Mouse (Mus musculus): ENCODE results near the gene Crtc2. TPM values are rescaled to one million over a fixed set of nuclear protein-coding genes. Genes with fewer than 3 reads are reported as not detected.
"Not testable (repeated sequence)": the region's sequence is repeated elsewhere in the genome, so short reads cannot be mapped to it uniquely, and the experiment has no call there.

Gene Crtc2
- polyA plus RNA-seq, 1 experiment from 2014 or later: 23.7 TPM

DNA sequence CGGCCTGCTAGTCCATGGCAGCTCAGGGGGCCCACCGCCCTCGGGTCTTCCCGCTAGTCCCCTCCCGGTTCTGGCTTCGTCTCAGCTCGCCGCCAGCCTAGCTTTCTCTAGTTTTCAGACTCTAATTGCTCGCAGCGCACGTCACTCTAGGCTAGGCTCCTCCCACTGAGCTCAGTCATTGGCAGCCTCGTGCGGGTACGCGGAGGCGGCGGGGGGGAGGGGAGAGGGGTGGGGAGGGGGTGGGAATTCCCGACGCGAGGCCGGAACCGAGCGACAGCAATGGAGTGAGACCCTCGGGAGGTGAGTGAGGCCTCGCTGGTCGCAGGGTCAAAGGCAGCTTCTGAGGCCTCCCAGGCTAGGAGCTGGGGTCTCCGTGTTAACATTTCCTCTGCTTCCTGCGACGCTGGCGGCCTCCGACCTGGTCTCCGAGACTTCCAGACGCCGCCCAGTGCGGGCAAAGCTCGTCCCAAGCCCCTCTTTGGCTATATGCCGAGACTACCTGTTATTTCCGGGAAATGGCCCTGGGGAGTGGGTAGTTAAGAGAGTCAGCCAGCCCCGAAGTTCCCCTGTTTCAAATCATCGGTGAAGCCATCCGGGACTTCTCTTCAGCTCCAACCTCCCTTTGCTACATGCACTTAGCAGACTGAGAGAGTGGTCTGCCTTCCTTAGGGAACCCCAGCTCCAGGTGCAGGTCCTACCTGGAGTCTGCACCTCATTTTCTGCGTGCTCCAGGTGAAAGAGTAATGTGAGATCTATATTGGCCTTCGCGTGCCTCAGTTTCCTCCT is 5.8 kb upstream of the Crtc2 start, which contains the start of gene Slc39a1:
Gene Slc39a1, plus strand, starts transcription at position 213 of the 786 bp plus-strand sequence.
- WGBS: under 1% methylated on average over 42 of the region's 44 CpGs
- peak; percentile 99 for DNase-seq (ENCODE audit: low spot score)
- H3K36me3 ChIP-seq (ENCODE audit: insufficient read depth, low read length): peaks cover 9% of the 10 kb centered on the region; the same call in 1 of the 2 replicates
- peak within 1 kb of the TSS; percentile 65 for H3K4me3 ChIP-seq (replicated peaks; ENCODE audit: low read depth, low read length)
- 0 out of 2 replicates have a peak, but pooled peaks cover 4% of the 10 kb centered on the region for H3K4me1 ChIP-seq (replicated peaks; ENCODE audit: insufficient read depth, low read length)
- peak within 1 kb of the TSS; percentile 76 for H3K9ac ChIP-seq (ENCODE audit: low read depth, low read length)
- H3K9me3 ChIP-seq (replicated peaks; ENCODE audit: low read length): no peaks in the 10 kb centered on the region
- H3K4me2 ChIP-seq (ENCODE audit: low read length): peak within 1 kb of the TSS; percentile 70
- ATAC-seq (replicated peaks; ENCODE audit: low FRiP score, low read depth): peak; percentile 93
- H3K27me3 ChIP-seq (ENCODE audit: insufficient read depth, low read length): no peaks in the 10 kb centered on the region
- TF ChIP-seq CTCF (IDR thresholded peaks at IDR 0.05; ENCODE audit: low read depth): no peak
- peak within 1 kb of the TSS; percentile 97 for H3K27ac ChIP-seq

DNA sequence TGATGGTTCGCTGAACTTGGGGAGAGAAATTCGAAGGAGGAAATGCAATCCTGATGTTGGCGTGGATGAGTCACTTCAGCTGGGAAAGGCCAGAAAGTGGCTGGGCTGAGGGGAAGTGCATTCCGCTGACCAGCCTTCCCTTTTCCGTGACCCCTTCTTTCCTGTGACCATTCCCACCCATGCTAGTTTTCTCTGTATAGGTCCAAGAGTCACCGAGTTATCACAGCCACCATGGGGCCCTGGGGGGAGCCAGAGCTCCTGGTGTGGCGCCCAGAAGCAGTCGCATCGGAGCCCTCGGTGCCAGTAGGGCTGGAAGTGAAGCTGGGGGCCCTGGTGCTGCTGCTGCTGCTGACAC is 5.2 kb upstream of the Crtc2 start:
- WGBS: 3% methylated on average over 10 of the region's 10 CpGs
- Histone ChIP-seq H3K27me3 (ENCODE audit: insufficient read depth, low read length) (no peaks in the 10 kb centered on the region), H3K4me3 (replicated peaks; ENCODE audit: low read depth, low read length) (peak overlapping the region; percentile 65), H3K27ac (peak overlapping the region; percentile 97), H3K4me1 (replicated peaks; ENCODE audit: insufficient read depth, low read length) (0 out of 2 replicates have a peak, but pooled peaks cover 4% of the 10 kb centered on the region), H3K4me2 (ENCODE audit: low read length) (peak overlapping the region; percentile 70), H3K9me3 (replicated peaks; ENCODE audit: low read length) (no peaks in the 10 kb centered on the region), H3K9ac (ENCODE audit: low read depth, low read length) (peak overlapping the region; percentile 76), H3K36me3 (ENCODE audit: insufficient read depth, low read length) (peaks cover 9% of the 10 kb centered on the region; the same call in 1 of the 2 replicates)
- peak; percentile 80 for DNase-seq (ENCODE audit: low spot score)
- no peak for TF ChIP-seq CTCF (IDR thresholded peaks at IDR 0.05; ENCODE audit: low read depth)
- peak; percentile 33; the same call in 1 of the 2 replicates for ATAC-seq (replicated peaks; ENCODE audit: low FRiP score, low read depth)

DNA sequence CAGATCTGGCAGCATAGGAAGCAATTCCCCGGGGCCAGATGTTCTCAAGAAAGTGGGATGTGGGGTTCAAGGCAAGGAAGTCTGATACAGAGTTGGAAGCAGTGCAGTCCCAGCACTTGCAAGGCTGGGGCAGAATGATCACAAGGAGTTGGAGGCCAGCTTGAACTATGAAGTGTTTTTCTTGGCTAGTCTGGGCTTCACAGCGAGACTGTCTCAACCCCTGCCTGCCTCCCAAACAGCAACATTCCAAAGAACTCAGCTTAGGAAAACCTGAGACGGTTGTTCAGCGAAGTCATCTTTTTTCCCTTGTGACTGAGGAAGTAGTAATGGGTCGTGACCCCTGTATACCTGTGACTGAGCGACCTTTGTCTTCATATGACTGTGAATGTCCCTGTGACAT is 3.2 kb upstream of the Crtc2 start:
- H3K9me3 ChIP-seq (replicated peaks; ENCODE audit: low read length): no peaks in the 10 kb centered on the region
- WGBS: 67% methylated on average over 6 of the region's 6 CpGs
- no peak for ATAC-seq (replicated peaks; ENCODE audit: low FRiP score, low read depth)
- peaks cover 9% of the 10 kb centered on the region; the same call in 1 of the 2 replicates for H3K36me3 ChIP-seq (ENCODE audit: insufficient read depth, low read length)
- H3K4me2 ChIP-seq (ENCODE audit: low read length): no peak overlapping the region
- 0 out of 2 replicates have a peak, but pooled peaks cover 10% of the 10 kb centered on the region for H3K4me1 ChIP-seq (replicated peaks; ENCODE audit: insufficient read depth, low read length)
- no peak overlapping the region for H3K9ac ChIP-seq (ENCODE audit: low read depth, low read length)
- H3K27me3 ChIP-seq (ENCODE audit: insufficient read depth, low read length): no peaks in the 10 kb centered on the region
- TF ChIP-seq CTCF (IDR thresholded peaks at IDR 0.05; ENCODE audit: low read depth): no peak
- H3K4me3 ChIP-seq (replicated peaks; ENCODE audit: low read depth, low read length): no peak overlapping the region
- H3K27ac ChIP-seq: no peak overlapping the region
- peak; percentile 22 for DNase-seq (ENCODE audit: low spot score)

DNA sequence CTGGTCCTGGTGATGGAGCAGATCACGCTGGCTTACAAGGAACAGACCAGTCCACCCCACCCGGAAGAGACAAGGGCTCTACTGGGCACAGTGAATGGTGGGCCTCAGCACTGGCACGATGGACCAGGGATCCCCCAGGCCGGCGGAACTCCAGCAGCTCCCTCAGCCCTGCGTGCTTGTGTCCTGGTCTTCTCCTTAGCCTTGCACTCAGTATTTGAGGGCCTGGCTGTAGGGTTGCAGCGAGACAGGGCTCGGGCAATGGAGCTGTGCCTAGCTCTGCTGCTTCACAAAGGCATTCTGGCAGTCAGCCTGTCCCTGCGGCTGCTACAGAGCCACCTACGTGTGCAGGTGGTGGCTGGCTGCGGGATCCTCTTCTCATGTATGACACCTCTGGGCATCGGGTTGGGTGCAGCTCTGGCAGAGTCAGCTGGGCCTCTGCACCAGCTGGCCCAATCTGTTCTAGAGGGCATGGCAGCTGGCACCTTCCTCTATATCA is 2.2 kb upstream of the Crtc2 start:
- WGBS: 97% methylated on average over 8 of the region's 12 CpGs
- H3K9me3 ChIP-seq (replicated peaks; ENCODE audit: low read length): not testable (repeated sequence)

DNA sequence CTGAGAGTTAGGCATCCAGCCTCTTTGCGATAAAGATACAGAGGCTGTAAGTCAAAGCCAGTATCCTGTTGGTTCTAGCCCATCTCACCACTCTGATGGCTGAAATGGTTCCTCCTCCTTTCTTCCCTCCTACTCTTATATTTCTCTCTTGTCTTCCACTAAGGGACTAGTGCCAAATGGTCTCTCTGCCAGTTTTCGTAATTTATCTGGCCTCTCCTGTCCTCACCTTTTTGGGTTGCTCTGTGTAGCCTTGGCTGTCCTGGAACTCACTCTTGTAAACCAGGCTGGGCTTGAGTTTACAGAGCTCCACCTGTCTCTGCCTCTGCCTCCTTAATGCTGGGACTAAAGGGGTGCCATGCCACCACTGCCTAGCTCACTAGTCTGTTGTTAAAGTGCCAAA is 1.3 kb upstream of the Crtc2 start:
- H3K27ac ChIP-seq; H3K4me3 ChIP-seq (replicated peaks; ENCODE audit: low read depth, low read length); H3K4me1 ChIP-seq (replicated peaks; ENCODE audit: insufficient read depth, low read length); DNase-seq (ENCODE audit: low spot score); H3K9ac ChIP-seq (ENCODE audit: low read depth, low read length); H3K9me3 ChIP-seq (replicated peaks; ENCODE audit: low read length); H3K4me2 ChIP-seq (ENCODE audit: low read length); H3K27me3 ChIP-seq (ENCODE audit: insufficient read depth, low read length); ATAC-seq (replicated peaks; ENCODE audit: low FRiP score, low read depth): not testable (repeated sequence)
- WGBS: 91% methylated on average over 2 of the region's 2 CpGs
- peaks cover 16% of the 10 kb centered on the region; the same call in 1 of the 2 replicates for H3K36me3 ChIP-seq (ENCODE audit: insufficient read depth, low read length)

More for the DNA sequence above, 2.2 kb upstream of the Crtc2 start:
- H3K4me2 ChIP-seq (ENCODE audit: low read length); H3K36me3 ChIP-seq (ENCODE audit: insufficient read depth, low read length); DNase-seq (ENCODE audit: low spot score); H3K9ac ChIP-seq (ENCODE audit: low read depth, low read length); H3K27ac ChIP-seq; ATAC-seq (replicated peaks; ENCODE audit: low FRiP score, low read depth); H3K27me3 ChIP-seq (ENCODE audit: insufficient read depth, low read length); H3K4me3 ChIP-seq (replicated peaks; ENCODE audit: low read depth, low read length): not testable (repeated sequence)
- H3K4me1 ChIP-seq (replicated peaks; ENCODE audit: insufficient read depth, low read length): 0 out of 2 replicates have a peak, but pooled peaks cover 10% of the 10 kb centered on the region

DNA sequence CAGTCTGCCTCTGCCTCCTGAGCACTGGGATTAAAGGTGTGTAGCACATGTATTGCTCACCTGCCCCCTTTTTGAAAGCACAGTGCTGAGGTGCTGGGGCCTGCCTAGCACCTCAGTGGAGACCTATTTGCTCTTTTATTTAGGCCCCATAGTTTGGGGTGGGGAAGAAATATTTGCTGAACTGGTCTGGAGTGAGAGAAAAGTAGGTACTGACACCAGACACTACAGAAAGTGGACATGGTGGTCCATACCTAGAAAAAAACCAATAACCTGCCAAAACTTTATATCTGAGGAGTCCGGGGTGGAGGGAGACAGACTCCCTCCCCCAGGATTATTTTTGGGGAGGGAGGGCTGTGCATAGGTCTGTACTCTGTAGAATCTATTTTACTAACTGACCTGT is 789 bp upstream of the Crtc2 start:
- not testable (repeated sequence) for H3K27me3 ChIP-seq (ENCODE audit: insufficient read depth, low read length); H3K9ac ChIP-seq (ENCODE audit: low read depth, low read length); H3K4me1 ChIP-seq (replicated peaks; ENCODE audit: insufficient read depth, low read length); ATAC-seq (replicated peaks; ENCODE audit: low FRiP score, low read depth); DNase-seq (ENCODE audit: low spot score); H3K27ac ChIP-seq; H3K4me3 ChIP-seq (replicated peaks; ENCODE audit: low read depth, low read length); H3K9me3 ChIP-seq (replicated peaks; ENCODE audit: low read length)
- Histone ChIP-seq H3K4me2 (ENCODE audit: low read length) (peak overlapping the region; percentile 76; the same call in 1 of the 2 replicates), H3K36me3 (ENCODE audit: insufficient read depth, low read length) (peaks cover 18% of the 10 kb centered on the region; the same call in 1 of the 2 replicates)
- 54% methylated on average over 1 of the region's 1 CpGs for WGBS
